Mouse (Mus musculus) MEL (cell line): Measurements from ENCODE around the gene Tsc2. TPM values are rescaled to one million over a fixed set of nuclear protein-coding genes. Genes with fewer than 3 reads are reported as not detected.

Experiments used
- DNase-seq: peaks from one replicate; pipeline ENCODE4 v3.0.0; 2011; ENCODE audit warnings: low read depth, low spot score
- H3K27ac ChIP-seq: 2 replicates; pipeline ENCODE4 v1.5.1; 2012; ENCODE audit warnings: low read depth, mild to moderate bottlenecking, control low read depth, low read length, moderate library complexity; ENCODE audit not compliant: control insufficient read depth
- H3K27me3 ChIP-seq, 2 experiments: fragments of 150-350 bp in 1 of 2; sonication (generic) in 1 of 2; 2 replicates each; pipeline ENCODE4 v1.6.1; 2012; ENCODE audit warnings: low read length in 2 of 2, mild to moderate bottlenecking in 2 of 2, improper control_type of control experiment in 1 of 2, moderate library complexity in 1 of 2; ENCODE audit not compliant: insufficient read depth in 2 of 2, control insufficient read depth in 1 of 2
- H3K36me3 ChIP-seq, 2 experiments: 2 replicates each; pipeline ENCODE4 v1.6.1; 2012 to 2014; ENCODE audit warnings: low read length in 2 of 2, improper control_type of control experiment in 1 of 2, inconsistent platforms in 1 of 2, mild to moderate bottlenecking in 1 of 2; ENCODE audit not compliant: insufficient read depth in 2 of 2, control insufficient read depth in 1 of 2
- H3K4me1 ChIP-seq, 2 experiments: fragments of 150-350 bp in 1 of 2; sonication (generic) in 1 of 2; 2 replicates each; pipeline ENCODE4 v1.6.1; 2012; ENCODE audit warnings: low read length in 2 of 2, improper control_type of control experiment in 1 of 2, mild to moderate bottlenecking in 1 of 2; ENCODE audit not compliant: insufficient read depth in 2 of 2, control insufficient read depth in 1 of 2
- H3K4me3 ChIP-seq, 2 experiments: fragments of 150-350 bp in 1 of 2; sonication (generic) in 1 of 2; 2 replicates each; pipeline ENCODE4 v1.5.1; 2012; ENCODE audit warnings: low read depth in 2 of 2, low read length in 2 of 2, mild to moderate bottlenecking in 2 of 2, moderate library complexity in 2 of 2, control low read depth in 1 of 2, improper control_type of control experiment in 1 of 2; ENCODE audit not compliant: control insufficient read depth in 1 of 2, insufficient read depth in 1 of 2
- H3K79me2 ChIP-seq: 2 replicates; pipeline ENCODE4 v1.6.1; 2012; ENCODE audit warnings: mild to moderate bottlenecking, low read length, moderate library complexity; ENCODE audit not compliant: control insufficient read depth, poor library complexity, insufficient read depth
- H3K9ac ChIP-seq: 2 replicates; pipeline ENCODE4 v1.6.1; 2012; ENCODE audit warnings: low read depth, mild to moderate bottlenecking, control low read depth, low read length, moderate library complexity; ENCODE audit not compliant: control insufficient read depth, poor library complexity, severe bottlenecking
- H3K9me3 ChIP-seq: fragments of 150-350 bp; sonication (generic); replicated peaks from 2 replicates; pipeline ENCODE4 v1.6.1; 2012; ENCODE audit warnings: mild to moderate bottlenecking, low read length, improper control_type of control experiment, moderate library complexity; ENCODE audit not compliant: insufficient read depth
- CHD1 ChIP-seq: IDR thresholded peaks from 2 replicates; pipeline ENCODE4 v1.6.1; 2012; ENCODE audit warnings: low read depth, mild to moderate bottlenecking, inconsistent platforms, low read length, improper control_type of control experiment
- E2F4 ChIP-seq: IDR thresholded peaks from 2 replicates; pipeline ENCODE4 v1.6.1; 2011; ENCODE audit warnings: low read depth, low read length, improper control_type of control experiment, borderline replicate concordance
- ELF1 ChIP-seq: IDR thresholded peaks from 2 replicates; pipeline ENCODE4 v1.6.1; 2014; ENCODE audit warnings: low read depth, mild to moderate bottlenecking, inconsistent platforms, low read length, improper control_type of control experiment, moderate library complexity
- EP300 ChIP-seq, 2 experiments: IDR thresholded peaks; 2 replicates each; pipeline ENCODE4 v1.6.1; 2011; ENCODE audit warnings: improper control_type of control experiment in 2 of 2, low read length in 2 of 2, low read depth in 1 of 2, mild to moderate bottlenecking in 1 of 2
- GABPA ChIP-seq: IDR thresholded peaks from 2 replicates; pipeline ENCODE4 v1.6.1; 2012; ENCODE audit warnings: low read depth, mild to moderate bottlenecking, inconsistent platforms, low read length, improper control_type of control experiment, moderate library complexity
- MAX ChIP-seq: IDR thresholded peaks from 2 replicates; pipeline ENCODE4 v1.6.1; 2011; ENCODE audit warnings: low read length, improper control_type of control experiment
- MAZ ChIP-seq: IDR thresholded peaks from 2 replicates; pipeline ENCODE4 v1.6.1; 2012; ENCODE audit warnings: low read depth, mild to moderate bottlenecking, inconsistent platforms, low read length, improper control_type of control experiment
- MXI1 ChIP-seq: IDR thresholded peaks from 2 replicates; pipeline ENCODE4 v1.6.1; 2011; ENCODE audit warnings: mild to moderate bottlenecking, low read depth, low read length, improper control_type of control experiment
- MYC ChIP-seq: IDR thresholded peaks from 2 replicates; pipeline ENCODE4 v1.6.1; 2011; ENCODE audit warnings: low read depth, mild to moderate bottlenecking, low read length, improper control_type of control experiment, moderate library complexity
- NELFE ChIP-seq: IDR thresholded peaks from 2 replicates; pipeline ENCODE4 v1.6.1; 2011; ENCODE audit warnings: low read depth, low read length, improper control_type of control experiment
- POLR2A ChIP-seq, 2 experiments: IDR thresholded peaks; 2 replicates each; pipeline ENCODE4 v1.6.1; 2011 to 2012; ENCODE audit warnings: low read length in 2 of 2, mild to moderate bottlenecking in 2 of 2, control low read depth in 1 of 2, improper control_type of control experiment in 1 of 2, low read depth in 1 of 2, moderate library complexity in 1 of 2; ENCODE audit not compliant: control insufficient read depth in 1 of 2, insufficient read depth in 1 of 2, poor library complexity in 1 of 2
- RAD21 ChIP-seq: IDR thresholded peaks from 2 replicates; pipeline ENCODE4 v1.6.1; 2011; ENCODE audit warnings: mild to moderate bottlenecking, low read depth, low read length, improper control_type of control experiment
- SIN3A ChIP-seq: IDR thresholded peaks from 2 replicates; pipeline ENCODE4 v1.6.1; 2012; ENCODE audit warnings: low read length, improper control_type of control experiment, inconsistent platforms
- SMC3 ChIP-seq: IDR thresholded peaks from 2 replicates; pipeline ENCODE4 v1.6.1; 2011; ENCODE audit warnings: low read depth, low read length, improper control_type of control experiment
- TBP ChIP-seq: IDR thresholded peaks from 2 replicates; pipeline ENCODE4 v1.8.0; 2011; ENCODE audit warnings: low read depth, low read length, improper control_type of control experiment
- USF1 ChIP-seq: IDR thresholded peaks from 2 replicates; pipeline ENCODE4 v1.6.1; 2014; ENCODE audit warnings: low read depth, mild to moderate bottlenecking, inconsistent platforms, low read length, improper control_type of control experiment, moderate library complexity
- ZKSCAN1 ChIP-seq: IDR thresholded peaks from 2 replicates; pipeline ENCODE4 v1.6.1; 2012; ENCODE audit warnings: low read depth, mild to moderate bottlenecking, inconsistent platforms, low read length, improper control_type of control experiment, moderate library complexity
- ZMIZ1 ChIP-seq: IDR thresholded peaks from 2 replicates; pipeline ENCODE4 v1.6.1; 2012; ENCODE audit warnings: low read depth, mild to moderate bottlenecking, inconsistent platforms, low read length, improper control_type of control experiment, moderate library complexity
- ZNF384 ChIP-seq: IDR thresholded peaks from 2 replicates; pipeline ENCODE4 v1.6.1; 2012; ENCODE audit warnings: low read depth, mild to moderate bottlenecking, inconsistent platforms, low read length, improper control_type of control experiment
- polyA plus RNA-seq, 2 experiments: library from polyadenylated mRNA; stranded (reverse) in 1 of 2; unstranded in 1 of 2; fragments of >175 nt in 1 of 2; fragments of >200 nt in 1 of 2; gene quantifications; 2 replicates each; pipeline versions ENCODE4 v1.2.1 to v1.2.4; 2012; ENCODE audit warnings: low replicate concordance in 2 of 2, low read depth in 1 of 2; ENCODE audit not compliant: insufficient read length in 2 of 2, insufficient read depth in 1 of 2, missing spikeins in 1 of 2
- total RNA-seq: library from RNA; depleted of rRNA; stranded (reverse); fragments of 300-350 nt; gene quantifications from 2 replicates; pipeline ENCODE4 v1.2.3, GENCODE M21; 2012

Tsc2 gene
- total and polyA plus RNA-seq, 3 experiments: 48.8 to 99.2 TPM; not detected in 1

DNA sequence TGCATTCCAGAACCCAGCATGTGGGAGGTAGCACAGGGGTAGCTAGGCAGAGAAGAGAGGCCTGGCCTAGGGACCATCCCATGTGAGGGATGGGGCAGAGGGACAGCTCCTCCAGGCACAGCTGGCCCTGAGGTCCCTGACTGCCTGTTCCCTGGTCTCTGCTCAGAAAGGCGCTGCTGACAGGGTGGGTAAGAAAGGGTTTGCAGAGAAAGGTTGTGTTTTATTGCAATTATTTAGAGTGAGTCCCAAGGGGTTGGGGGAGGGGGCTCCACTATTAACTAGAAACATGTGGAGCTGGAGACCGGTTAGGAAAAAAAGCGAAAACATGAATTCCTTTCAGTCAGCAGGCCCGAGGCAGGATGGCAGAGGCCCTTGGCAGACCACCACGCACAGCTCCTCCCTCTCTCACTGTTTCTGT lies 7.2 kb upstream of the Tsc2 start:
- H3K27ac ChIP-seq: no peak overlapping the region
- no peaks in the 10 kb centered on the region for H3K27me3 ChIP-seq
- H3K9ac ChIP-seq: no peak overlapping the region
- peaks cover 4% of the 10 kb centered on the region in 2 experiments; a peak in 3 of 4 replicates for H3K4me1 ChIP-seq
- H3K79me2 ChIP-seq: no peaks in the 10 kb centered on the region
- no peaks in the 10 kb centered on the region for H3K36me3 ChIP-seq
- no peak for DNase-seq
- H3K4me3 ChIP-seq: no peak overlapping the region
- TF ChIP-seq ELF1: no peak
- TF ChIP-seq MXI1: no peak
- no peak for TF ChIP-seq RAD21
- no peak for TF ChIP-seq EP300 (IDR thresholded peaks at IDR 0.05; ENCODE audit: low read depth in 1 of 2, low read length in 2 of 2)
- TF ChIP-seq ZKSCAN1: no peak
- TF ChIP-seq TBP: no peak
- no peak for TF ChIP-seq MAZ
- no peak for TF ChIP-seq SMC3
- TF ChIP-seq GABPA: no peak
- no peak for TF ChIP-seq CHD1
- no peak for TF ChIP-seq USF1
- no peak for TF ChIP-seq NELFE
- no peak for TF ChIP-seq POLR2A (IDR thresholded peaks at IDR 0.05; ENCODE audit: control insufficient read depth in 1 of 2, insufficient read depth in 1 of 2, low read depth in 1 of 2, low read length in 2 of 2, poor library complexity in 1 of 2)
- H3K9me3 ChIP-seq: no peaks in the 10 kb centered on the region

DNA sequence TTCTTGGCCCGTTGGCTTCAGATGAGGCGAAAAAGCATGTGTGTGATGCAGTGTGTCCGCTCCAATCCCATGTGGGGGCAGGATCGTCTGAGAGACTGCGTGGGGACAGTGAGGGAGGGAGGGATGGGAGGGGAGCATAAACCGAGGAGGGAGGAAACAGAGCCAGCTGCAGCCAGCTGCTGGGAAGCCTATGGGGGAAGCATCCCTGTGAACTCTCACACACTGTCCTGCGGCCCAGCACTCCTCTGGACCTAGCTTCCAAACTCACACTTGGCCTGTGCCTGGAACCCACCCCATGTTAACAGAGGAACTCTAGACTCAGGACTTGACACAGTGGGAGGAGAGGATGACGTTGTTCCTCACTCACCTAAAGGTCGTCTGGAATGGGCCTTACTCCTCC lies 6.4 kb upstream of the Tsc2 start:
- no peaks in the 10 kb centered on the region for H3K27me3 ChIP-seq
- no peak for TF ChIP-seq MAZ
- no peak for TF ChIP-seq ZMIZ1
- no peak for TF ChIP-seq E2F4
- no peak for TF ChIP-seq ZNF384
- no peak for TF ChIP-seq USF1
- TF ChIP-seq RAD21: no peak
- TF ChIP-seq TBP: no peak
- H3K36me3 ChIP-seq: no peaks in the 10 kb centered on the region
- no peak overlapping the region for H3K27ac ChIP-seq
- no peak overlapping the region for H3K4me3 ChIP-seq
- no peaks in the 10 kb centered on the region for H3K9me3 ChIP-seq
- peaks cover 4% of the 10 kb centered on the region in 2 experiments; a peak in 3 of 4 replicates for H3K4me1 ChIP-seq
- H3K79me2 ChIP-seq: no peaks in the 10 kb centered on the region
- no peak overlapping the region for H3K9ac ChIP-seq
- no peak for DNase-seq

DNA sequence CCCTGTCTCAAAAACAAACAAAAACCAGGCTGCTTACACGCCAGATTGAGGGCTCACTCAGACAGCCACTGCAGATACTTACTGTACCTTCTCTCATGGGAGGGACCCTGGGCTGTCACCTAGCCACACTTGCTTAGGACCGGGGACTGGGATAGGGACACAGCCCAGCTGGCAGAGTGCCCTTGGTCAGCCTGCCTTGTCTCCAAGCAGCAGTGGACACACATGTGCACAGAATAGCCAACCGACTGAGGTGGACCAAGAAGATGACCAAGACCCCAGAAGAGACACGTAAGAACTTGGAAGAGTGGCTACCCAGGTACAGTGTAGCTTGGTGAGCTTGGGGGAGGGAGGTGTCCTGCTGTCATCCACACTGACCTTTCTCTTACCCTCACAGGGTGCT lies 5.8 kb upstream of the Tsc2 start:
- H3K36me3 ChIP-seq: peaks cover 0 to 5% of the 10 kb centered on the region in 2 experiments; a peak in 2 of 4 replicates
- TF ChIP-seq SIN3A (no peak), MAX (no peak), MYC (no peak)

More for the DNA sequence above, 5.8 kb upstream of the Tsc2 start:
- no peak overlapping the region for H3K9ac ChIP-seq
- no peaks in the 10 kb centered on the region for H3K27me3 ChIP-seq
- no peaks in the 10 kb centered on the region for H3K9me3 ChIP-seq
- no peak for DNase-seq
- H3K4me3 ChIP-seq: no peak overlapping the region
- H3K4me1 ChIP-seq: peaks cover 8 to 9% of the 10 kb centered on the region in 2 experiments
- peaks cover under 1% of the 10 kb centered on the region; the same call in 1 of the 2 replicates for H3K79me2 ChIP-seq
- H3K27ac ChIP-seq: no peak overlapping the region
